Mouse (Mus musculus) 3134 (cell line): ENCODE measurements around the gene Herpud2.
"Not testable (repeated sequence)": the region's sequence is repeated elsewhere in the genome, so short reads cannot be mapped to it uniquely, and the experiment has no call there.

Source experiments
- DNase-seq: peaks from one replicate; pipeline ENCODE4 v3.0.0-alpha.2; 2011; ENCODE audit warnings: low spot score; ENCODE audit not compliant: insufficient read length; ENCODE audit errors: extremely low read depth

Gene Herpud2

DNA sequence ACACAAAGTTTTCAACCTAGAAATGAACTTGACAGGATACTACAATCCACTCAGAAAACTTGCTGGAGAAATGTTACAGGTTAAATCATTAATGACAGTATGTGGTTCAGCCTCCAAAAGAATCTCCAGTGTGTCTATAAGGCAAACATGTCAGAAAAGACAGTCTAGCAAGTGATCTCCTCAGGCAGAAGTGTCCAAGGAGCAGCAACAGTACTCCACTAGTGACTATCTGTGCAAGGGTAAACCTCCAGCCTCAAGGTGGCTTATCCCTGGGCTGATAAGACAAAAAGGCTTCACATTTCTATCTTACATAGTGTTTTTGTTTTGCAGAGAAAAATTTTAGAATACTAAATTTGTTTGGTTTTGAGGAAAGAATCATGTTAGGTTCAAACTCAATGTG is 2.9 kb downstream of the Herpud2 start:
- no peak for DNase-seq

DNA sequence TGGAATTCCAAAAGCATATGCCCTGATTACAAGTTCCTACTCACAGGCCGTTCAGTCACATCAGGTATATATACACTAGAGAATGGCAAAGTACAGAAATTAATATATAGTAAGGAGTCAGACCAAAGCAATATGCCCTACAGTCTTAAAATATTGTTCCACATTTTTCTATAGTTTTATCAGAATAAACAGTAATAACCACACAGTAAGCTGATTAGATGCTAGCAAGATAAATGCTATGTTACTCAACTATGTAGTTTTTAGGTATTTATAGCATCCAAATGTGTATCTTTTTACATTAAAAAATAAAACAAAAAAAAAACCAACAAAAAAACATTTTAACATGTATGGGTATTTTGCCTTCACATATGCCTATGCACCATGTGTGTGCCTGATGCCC is 5.7 kb downstream of the Herpud2 start:
- DNase-seq: no peak

DNA sequence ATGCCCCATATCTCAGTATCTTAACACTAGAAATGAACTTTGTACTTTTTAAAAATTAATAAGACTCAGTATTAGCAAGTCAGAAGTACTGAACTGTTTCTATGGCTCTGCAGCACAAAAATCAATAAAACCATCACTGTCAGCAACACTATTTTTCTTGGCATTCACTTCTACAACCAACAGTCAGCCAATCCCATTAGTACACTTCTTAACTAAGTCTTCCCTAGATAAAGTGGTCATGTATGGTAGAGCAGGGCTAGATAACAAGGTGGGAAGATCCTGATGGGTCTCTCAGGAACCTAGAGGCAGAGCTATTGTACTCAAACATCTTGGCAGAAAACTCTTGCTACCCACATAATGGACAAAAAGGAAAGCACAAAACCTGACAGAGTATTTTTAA is 7.7 kb downstream of the Herpud2 start:
- DNase-seq: no peak

DNA sequence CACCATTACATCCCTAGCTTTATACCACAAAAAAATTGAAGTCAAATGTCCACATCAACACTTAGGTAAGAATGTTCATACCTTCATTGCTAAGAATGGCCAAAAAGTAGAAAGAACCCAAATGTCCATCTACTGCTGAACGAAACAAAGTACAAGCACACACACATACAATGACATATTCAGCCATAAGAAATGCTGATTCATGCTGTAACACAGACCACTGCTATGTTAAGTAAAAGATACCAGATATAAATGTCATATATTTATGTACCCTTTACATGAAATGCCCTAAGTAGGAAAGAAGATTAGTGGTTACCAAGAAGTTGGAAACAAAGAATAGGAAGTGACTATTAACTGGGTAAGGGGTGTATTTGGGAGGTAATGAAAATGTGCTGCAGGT is 8.6 kb downstream of the Herpud2 start:
- no peak for DNase-seq

DNA sequence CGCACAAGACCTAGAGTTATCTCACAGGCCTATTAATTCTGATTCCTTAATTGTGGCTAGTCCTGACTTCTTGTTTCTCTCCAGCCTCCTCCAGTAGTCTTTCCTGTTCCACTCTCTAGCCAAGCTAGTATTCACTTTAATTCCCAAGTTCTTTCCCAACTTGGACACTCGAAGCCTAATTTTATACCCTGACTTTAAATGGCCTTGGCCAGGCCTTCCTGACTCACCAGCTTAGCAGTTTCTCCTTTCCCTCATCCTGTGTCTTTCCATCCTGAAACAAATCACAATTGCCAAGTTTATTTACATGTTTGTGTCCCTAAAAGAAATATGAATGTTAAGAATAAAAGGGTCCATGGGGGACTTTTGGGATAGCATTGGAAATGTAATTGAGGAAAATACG is 9.6 kb downstream of the Herpud2 start:
- DNase-seq: no peak

DNA sequence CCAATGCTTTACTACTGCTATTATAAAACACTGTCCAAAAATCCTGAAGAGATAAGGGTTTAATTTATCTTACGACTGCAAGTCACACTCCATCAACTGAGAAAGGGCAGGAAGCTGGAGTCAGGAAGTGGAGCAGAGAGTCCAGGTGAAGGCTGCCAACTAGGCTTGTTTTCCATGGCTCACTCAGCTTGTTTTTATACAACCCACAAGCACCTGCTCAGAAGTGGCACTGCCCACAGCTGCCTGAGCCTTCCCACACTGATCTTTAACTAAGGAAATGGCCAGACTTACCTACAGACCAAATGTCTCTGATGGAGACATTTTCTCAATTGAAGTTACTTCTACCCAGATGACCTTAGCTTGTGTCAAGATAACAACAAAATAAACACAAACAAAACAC is 11.3 kb downstream of the Herpud2 start:
- DNase-seq: no peak

DNA sequence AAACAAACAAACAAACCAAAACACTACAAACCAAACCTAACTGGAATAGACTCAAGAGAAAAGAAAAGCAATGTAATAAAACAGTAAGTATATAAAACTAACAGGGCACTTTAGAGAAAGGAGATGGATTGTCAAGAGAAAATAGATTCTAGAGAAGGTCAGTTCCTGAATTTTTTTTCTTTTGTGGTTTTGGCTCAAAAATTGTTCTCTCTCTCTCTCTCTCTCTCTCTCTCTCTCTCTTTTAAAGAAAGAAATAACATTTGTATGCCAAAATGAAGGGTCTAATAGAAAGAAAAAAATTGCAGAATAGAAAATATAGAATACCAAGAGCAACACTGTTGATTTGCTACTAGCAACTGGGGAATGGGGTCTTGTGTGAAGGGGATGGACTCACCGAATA is 12.7 kb downstream of the Herpud2 start:
- no peak for DNase-seq

DNA sequence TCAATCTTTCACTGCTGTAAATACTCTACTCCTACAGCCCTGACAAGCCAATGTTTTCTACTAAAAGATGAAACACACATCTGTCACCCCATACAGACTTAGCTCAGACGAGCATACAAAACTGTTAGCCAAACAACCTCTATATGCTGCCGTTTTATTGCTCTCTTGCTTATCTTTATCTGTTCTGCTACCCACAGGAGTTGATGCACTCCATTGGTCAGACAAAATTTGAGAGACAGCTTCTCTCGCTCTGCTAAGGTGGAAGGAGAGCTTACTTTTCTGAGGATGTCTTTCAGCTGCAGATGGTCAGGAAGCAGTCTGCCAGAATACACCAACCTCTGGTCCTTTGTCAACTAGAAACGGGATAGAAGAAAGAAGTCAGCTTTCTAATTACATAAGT is 18.7 kb downstream of the Herpud2 start:
- no peak for DNase-seq

DNA sequence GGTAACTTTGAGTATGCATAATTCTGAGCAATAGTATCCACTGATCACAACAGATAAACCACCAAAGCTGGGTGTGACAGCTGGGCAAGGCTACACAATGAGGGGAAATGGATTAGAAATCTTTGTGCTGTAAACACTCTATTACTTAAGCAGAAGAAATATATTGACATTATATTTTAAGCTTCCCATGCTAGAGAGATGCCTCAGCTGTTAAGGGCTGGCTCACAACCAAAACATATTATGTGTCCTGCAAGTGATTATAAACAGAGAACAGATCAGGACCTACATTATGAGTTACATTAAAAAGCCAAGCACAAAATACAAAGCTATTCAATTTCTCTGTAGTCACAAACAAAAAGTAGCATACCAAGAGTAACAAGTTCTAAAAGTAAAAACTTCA is 19.4 kb downstream of the Herpud2 start:
- no peak for DNase-seq

DNA sequence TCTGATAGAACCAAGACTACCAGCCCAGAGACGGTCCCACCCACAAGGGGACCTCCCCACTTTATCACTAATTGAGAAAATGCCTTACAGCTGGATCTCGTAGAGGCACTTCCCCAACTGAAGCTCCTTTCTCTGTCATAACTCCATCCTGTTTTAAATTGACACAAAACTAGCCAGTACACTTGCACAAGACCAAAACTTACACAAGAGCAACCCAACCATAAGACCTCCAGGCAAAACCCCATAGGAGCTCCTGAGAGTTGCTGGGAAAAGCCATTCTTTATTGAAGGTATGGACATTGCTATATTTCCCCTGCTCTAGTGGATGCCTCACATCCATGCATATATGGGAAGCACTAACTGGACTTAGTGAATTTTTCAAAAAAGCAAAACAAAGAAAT is 27.6 kb downstream of the Herpud2 start:
- DNase-seq: no peak

DNA sequence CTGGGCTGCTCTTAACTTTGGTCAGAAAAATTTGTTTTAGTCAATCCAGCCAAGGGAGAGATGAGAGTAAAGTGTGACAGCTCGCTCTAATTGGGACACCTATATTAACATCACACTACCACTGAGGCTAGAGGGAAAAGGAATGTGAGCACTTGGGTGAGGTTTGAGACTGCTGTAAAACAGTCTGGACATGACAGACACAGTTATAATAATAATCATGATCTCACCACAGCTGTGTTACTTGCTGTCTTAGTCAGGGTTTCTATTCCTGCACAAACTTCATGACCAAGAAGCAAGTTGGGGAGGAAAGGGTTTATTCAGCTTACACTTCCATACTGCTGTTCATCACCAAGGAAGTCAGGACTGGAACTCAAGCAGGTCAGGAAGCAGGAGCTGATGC is 28.0 kb downstream of the Herpud2 start:
- DNase-seq: not testable (repeated sequence)

DNA sequence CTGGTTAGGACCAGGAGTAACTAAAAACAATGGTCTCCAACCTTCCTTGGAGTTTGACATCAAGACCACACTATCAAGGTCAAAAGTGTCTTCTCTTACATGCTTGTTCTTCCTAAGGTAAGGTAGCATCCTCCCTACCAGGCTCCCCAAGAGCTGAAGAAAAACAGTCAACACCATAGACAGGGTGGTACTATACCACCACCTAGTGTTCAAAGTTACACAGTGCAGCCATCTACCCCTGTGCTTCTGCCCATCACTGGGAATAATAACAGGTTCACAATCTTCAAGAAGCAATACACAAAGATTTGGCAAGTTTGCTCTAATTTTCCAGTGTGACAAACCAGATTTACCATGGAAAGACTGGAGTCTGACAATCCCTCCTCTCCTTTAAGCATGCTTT is 47.0 kb downstream of the Herpud2 start:
- DNase-seq: no peak

DNA sequence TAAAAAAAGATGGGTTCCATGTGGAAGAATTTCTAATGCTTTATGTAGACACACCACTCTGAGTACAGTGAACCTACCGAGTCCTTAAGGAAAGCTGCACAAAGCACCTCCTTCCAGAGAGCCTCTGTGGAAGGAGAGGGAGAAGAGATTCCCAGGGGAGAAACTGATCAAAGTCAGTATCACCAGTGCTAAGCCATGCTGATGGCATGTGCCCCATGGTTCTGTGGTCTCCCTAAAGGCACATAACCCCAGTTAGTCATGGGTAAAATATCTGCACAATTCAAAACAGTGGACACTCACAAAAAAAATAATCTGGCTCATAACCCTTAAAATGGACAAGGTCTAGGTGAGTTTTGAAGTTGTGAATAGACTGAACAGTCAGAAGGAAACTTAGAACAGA is 48.7 kb downstream of the Herpud2 start:
- DNase-seq: peak; percentile 11

DNA sequence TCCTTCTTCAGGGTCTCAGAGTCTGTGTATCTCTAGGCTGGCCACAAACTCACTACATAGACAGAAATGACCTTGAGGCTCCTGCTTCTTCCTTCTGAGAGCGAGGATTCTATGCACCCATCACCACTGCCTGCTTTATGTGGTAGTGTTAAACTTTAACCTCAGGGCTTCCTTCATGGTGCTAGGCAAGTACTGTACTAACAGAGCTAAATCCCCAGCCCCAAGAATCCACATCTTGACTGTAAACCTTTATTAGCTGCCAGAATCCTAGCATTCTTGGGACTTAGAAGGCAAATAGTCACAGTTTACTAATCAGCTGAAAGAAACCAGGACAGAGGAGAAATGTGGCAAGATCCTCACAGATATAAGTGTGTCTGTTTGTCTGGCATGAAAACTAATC is 60.8 kb downstream of the Herpud2 start:
- no peak for DNase-seq

DNA sequence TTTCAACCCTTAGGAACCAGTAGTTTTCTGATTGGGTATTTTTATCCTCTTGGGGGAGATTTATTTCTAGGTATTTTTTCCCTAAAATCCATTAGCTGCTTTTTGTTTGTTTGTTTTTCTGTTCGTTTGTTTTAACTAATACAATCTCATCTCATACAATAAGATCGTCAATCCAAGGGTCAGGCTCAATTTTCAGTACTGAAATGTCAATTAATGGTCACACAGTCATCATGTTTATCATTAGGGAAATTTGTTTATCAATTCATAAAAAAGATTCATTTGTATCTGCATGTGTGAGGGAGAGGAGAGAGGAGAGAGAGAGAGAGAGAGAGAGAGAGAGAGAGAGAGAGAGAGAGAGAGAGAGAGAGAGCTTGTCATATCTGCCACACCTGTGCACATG is 62.5 kb downstream of the Herpud2 start, which contains the start of gene Gm10181:
Gm10181 (plus strand) TSS at position 301 of the 400 bp plus-strand sequence.
- DNase-seq: no peak

DNA sequence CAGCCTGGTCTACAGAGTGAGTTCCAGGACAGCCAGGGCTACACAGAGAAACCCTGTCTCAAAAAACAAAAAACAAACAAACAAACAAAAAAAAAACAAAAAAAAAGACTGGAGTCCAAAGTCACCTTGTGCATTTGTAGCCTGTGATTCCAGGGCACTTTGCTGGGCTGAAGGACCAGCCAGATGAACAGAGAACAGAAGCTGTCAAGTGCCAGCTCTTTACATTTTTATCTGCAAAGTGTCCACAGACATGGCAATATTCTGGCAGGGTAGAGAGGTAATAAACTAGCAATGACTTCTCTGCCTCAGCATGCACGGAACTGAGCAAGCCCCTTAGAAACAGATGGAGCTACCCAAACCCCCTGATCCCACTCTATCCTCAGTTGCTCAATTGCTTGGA is 75.1 kb downstream of the Herpud2 start:
- DNase-seq: no peak

DNA sequence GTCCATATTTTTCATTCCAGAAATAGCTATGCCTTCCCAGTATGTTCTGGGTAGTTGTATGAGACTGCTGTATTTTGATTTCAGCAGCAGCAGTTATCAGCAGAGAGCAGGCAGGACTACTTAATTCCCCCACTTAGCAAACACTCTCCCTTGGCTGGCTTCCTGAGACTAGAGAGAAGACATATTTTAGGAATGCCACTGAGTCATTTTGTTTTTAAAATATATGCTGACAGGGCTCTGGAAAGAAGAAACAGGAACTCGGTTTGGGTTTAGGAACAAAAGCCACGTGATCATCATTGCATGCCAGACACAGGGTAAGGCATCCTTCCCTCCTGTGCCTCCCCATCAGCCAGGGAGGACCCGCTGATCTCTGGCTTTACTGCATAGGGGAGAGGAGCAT is 75.6 kb downstream of the Herpud2 start:
- DNase-seq: no peak

DNA sequence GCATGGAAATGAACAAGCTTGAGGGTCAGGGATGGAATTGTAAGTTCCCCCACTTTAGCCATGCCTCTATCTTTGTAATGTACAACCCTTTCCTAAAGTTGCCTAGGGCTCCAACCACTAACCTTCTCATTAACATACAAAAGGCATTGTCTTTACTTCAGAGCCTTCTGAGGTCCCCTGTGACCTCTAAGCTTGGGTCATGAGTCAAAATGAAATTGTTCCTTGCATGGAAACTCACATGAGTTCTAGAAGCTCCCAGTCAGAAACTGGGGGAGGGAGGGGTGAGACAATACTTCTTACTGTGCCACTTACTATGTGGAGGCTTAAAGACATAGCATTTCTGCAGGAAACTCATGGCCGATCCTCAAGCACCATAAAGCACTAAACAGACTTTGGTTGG is 79.0 kb downstream of the Herpud2 start:
- DNase-seq: no peak

DNA sequence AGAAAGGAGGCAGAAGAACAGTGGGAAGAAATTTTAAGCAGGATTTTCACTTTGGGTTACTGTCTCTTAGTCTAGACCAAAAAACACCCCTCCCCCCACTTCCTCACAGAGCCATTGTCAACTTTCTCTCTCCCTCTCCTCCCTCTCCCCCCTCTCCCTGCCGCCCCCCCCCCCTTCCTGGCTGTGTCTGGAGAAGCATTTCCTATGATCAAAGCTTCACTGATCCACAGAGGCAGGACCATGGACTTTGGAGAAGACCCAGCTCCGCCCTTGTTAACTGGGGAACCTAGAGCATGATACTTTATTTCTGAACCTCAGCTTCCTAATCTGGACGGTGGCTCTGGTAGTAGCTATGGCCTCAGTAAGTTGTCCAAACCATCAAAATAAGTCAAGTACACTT is 92.9 kb downstream of the Herpud2 start:
- DNase-seq: no peak
